Mouse (Mus musculus) WW6 (cell line): ENCODE data around the gene Slc35c1.

Experiments used
- DNase-seq: peaks from one replicate; pipeline ENCODE4 v3.0.0-alpha.2; 2013; ENCODE audit warnings: low read depth, low spot score

Slc35c1 gene

DNA sequence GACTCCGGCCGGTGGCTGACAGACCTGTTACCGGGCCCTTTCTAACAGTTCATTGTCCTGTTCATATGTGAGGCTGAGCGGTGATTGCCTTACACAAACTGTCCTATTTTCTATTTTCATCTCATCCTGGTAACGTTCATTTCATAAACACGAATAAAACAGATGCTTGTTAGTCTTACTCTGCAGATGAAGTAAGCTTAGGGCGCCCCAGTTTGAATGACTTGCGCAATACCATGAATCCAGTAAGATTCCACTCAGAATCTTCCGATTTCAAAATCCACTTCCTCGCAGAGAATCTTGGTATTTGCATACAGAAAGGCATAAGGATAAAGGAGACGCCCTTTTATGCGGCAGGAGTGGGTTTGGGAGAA, 26.0 kb downstream of the Slc35c1 start:
- no peak for DNase-seq

DNA sequence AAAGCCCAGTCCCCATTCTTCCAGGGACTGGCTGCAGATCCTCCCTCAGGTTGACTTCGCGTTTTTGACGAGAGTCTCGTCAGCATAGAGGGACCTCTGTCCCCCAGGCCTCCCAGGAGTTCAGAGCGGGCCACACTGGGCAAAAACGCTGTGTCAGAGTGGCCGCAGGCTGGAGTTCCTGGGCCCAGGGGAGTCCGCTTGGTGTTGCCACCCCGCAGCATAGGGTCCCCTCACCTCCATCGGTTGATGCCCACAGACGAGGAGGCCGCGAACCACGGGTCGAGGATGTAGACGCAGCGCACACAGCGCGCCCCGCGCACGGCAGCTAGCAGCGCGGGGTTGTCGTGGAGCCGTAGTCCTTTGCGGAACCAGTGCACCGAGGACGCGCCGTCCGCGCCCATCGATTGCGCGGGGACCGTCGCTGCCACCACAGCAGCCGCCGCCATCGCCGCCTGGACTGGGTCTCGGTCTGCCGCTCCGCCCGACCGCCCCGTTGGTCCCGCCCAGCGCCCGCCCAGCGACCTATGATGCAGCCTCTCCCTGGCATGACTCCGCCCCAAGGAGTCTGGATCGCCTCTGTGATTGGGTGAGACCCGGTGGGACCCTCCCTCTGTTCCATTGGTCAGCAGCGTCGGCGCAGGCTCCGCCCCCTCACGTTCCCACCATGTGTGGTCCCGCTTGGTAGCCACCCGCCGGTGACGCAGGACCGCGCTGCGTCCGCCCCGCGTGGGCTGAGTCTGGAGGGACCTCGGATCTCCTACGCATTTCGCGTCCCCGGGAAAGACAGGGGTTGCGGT, 26.6 kb downstream of the Slc35c1 start, which contains the start of gene Cry2:
TSS of gene Cry2 (minus strand) at position 466 of the 797 bp plus-strand sequence.
- peak; percentile 94 for DNase-seq

DNA sequence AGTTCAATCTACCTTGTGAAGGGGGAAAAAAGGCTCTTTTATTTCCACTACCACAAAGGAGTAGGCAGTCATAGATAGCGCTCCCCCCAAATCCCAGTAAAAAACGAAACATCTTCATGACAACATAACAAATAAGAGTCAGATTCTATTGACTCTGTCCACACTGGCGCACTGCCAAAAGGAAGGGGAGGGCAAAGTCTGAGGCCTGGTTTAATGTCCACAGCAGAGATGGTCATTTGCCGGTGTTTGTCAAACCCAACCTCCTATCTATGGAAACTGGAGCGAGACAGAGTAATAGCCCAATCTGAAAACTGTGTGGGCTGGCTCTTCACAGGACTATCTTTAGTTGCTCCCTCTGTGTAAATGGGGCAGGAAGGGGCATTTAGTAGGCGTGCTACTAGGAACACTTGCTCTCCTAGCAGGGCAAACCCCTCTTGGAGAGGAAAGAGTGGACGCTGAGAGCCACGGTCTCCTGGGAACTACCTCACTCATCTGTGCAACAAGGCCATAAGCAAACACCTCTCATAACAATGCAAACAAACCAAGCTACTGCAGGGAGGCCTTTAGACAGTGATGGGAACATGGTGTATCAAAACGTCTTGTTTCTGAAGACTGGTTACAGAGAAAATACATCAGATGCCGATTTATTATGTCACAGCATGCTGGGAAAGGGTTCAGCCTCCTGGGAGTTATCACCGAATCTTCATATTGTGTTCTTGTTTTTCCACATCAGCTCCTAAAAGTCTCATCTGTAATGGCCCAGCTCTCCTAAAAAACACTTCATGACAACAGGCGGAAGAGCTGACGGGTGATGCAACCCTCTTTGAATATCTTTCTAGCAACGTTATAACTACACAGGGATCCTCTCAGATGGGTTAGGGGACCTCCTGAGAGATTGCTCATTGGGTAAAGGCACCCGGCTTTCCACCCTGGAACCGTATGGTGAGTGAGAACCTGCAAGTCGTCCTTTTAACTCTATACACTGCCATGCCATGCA, 27.7 kb downstream of the Slc35c1 start:
- DNase-seq: no peak

DNA sequence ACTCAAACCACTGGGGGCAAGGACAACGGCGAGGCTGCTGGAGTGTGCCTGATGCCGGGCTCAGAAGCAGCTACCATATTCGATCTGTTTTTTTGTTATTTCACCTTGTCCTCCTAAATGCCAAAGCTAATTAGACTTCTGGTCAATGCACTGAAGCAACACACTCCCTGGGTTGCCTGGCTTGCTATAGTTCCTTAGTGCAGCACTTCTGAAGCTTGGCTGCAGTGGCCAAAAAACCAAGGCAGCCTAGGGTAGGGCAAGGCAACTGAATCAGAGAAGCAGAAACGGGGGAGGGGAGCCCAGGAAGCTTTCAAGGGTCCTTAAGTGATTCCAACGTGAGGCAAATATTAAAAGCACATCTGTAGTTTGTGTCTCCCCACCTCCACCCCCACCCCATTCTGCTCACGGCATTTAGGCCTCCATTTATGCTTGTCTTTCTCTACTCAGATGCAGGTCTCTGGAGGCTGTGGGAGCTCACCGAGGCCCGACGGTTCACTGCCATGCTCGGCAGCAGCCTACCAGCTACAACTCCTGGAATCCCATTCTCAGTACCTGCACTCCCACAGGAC, 28.6 kb downstream of the Slc35c1 start:
- DNase-seq: no peak

DNA sequence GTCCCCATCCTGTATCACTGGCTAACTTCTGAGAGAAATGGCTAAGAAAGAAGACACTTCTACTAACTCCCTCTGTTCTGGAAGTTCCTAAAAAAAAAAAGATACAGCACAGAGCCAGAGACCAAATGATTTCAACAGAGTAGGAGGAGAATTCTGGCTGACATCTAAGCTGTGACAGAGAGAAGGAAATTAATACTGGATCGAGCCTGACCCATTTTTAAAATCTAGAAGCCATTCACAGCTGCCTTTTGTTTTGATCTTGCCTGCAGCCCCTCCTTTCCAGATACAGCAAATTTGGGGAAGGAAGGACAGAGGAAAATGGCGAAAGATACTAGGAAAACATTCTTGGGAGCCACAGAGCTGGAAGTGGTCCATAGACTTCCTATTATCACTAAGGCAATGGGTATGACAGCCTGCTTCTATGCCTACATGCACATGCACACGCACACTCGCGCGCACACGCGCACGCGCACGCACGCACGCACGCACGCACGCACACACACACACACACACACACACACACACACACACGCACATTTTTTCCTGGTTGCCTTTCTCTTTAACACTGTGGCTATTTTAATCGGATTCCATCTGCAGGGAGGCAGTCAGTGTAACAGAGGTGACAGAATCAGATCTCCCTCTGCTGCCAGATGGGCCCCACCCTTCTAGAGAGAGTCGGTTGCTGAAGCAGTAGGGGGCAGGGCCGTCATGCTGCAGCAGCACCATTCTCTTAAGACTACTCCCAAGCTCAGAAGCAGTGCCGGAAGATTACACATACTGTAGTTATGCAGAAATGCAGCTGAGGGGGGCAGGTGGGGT, 29.4 kb downstream of the Slc35c1 start:
- no peak for DNase-seq

DNA sequence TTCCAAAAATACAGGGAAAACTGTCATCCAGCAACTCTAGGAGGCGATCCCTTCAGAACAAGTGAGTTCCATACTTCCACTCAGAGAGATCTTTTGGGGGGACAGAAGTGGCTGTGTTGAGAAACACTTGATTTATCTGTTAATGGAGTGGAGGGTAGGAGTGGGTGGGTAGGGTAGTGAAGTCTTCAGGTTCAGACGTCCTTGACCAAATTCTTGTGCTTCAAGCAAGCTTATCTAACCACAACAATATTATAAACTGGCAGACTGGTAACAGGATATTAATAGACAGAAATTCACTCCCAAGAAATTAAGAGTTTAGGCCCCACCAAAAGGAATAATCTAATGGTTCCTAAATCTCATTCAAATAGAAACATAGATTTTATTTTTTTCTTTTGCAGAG, 30.2 kb downstream of the Slc35c1 start:
- no peak for DNase-seq

DNA sequence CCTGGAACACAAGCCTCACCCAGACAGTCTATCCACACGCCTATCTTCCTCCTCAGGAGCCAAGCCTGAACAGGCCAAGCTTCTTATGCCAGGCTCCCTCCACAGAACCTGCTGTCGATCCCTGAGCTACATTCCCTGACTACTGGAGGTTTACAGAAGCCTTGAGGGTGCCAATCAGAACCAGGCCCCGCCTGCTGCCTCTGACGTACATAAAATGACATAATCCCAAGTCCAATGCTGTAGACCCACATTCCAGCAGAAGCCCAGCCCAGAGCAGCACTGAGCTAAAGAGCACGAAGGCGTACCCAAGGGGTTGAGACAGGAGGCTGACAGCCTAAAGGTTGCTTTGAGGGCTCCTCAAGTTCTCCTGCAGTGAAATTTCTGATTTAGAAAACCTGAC, 32.5 kb downstream of the Slc35c1 start:
- no peak for DNase-seq

DNA sequence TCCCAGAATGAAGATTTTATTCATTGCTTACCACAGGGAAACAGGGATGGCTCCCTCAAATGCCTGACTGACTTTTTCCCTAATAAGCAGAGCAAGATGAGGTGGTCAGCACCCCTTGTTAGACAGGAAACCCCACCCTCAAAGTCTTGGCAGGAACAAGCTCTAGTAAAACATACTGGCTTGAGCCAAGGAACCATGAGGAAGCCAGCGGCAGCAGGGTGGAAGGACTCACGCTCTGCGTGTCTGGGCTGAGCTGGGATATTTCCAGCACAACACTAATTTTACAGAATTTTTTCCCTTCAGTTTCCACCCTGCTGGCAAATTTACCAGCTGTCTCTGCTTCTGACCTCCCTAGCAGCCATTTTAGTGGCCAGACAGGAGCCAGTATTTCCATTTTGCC, 33.9 kb downstream of the Slc35c1 start:
- DNase-seq: no peak

DNA sequence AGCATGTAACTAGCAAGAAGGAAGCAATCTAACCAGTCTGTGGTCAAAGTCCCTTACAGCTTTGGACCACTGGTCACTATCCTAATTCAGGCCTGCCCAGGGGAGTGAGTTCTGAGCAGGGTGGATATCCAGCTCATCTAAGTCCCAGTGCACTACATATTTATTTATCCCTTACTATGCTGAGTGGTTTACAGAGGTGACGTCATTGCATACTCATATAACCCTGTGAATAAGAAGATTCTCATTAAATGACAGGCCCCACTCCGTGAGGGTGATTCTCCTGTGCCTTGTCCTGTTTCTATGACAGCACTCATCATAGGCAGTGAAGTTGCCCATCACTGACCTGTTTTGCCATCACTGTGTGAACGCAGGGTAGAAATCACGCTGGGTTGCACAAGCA, 35.0 kb downstream of the Slc35c1 start:
- DNase-seq: no peak

DNA sequence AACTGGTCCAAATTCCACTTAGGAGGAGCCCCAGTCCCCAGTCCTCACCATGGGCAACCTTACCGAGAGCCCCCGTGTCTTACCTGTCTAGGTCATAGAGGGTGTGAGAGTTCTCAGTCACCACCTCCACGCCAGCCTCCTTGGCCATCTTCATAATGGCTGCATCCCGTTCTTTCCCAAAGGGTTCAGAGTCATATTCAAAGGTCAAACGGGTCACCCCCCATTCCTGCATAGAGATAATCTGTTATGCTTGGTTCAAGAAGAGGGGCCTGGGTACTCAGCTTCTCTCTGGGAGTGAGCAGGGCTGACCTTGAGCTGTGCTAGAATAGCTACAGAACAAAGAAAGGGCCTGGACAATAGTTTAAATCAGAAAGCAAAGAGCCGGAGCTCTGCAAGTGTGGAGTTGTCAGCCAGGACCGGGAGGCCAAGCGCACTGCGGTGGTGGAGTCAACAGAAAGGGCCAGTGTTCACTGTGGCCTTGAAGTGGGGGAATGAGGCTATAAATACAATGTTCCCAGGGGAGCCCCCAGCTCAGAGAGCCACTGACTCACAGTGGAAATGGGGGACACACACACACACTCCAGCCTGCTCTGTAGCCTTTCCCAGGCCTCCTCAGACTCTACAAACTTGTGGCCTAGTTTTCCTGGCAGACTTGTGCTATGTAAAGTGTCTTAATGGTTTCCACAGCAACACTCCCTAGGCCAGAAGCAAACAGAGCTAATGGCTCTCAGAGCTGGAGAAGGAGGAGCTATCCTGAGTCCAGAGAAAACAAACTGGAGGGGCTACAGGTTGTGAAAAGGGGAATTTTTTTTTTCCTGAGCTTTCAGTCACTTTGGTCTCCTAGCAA, 35.7 kb downstream of the Slc35c1 start:
- no peak for DNase-seq

DNA sequence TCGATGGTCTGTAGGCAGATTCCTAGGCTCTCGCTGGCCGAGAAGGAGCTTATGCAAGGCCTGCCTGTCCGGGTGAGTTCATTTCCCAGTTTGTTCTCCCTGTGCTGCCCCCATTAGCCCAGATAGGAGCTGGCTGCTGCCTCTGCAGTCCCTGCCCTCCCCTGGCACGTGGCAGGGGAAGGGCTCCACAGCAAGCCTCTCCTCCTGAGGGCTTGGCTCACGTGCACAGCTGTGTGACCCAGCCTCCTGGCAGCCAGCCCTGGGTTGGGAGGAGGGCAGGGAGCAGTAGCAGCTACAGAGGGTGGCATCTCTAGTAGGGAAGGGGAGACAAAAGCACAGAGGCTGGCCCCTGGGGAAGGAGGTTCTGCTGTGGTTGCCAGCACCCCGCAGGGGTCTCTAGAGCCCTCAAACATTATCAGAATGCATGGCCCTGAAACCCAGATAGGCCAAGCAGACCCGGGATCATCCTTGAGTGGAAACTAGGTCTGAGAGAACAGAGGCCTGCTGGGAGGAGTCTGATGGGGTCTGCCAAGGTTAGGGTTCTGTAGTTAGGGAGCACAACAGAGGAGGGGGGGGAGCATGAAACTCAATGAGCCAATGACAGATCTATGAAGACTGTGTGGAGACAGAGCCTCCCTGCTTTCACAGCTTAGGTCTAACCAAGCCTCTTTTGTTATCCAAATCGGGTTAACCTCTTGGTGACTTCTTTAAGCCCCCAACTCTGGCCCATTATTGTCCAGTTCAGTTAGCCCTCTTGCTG, 36.5 kb downstream of the Slc35c1 start:
- no peak for DNase-seq

DNA sequence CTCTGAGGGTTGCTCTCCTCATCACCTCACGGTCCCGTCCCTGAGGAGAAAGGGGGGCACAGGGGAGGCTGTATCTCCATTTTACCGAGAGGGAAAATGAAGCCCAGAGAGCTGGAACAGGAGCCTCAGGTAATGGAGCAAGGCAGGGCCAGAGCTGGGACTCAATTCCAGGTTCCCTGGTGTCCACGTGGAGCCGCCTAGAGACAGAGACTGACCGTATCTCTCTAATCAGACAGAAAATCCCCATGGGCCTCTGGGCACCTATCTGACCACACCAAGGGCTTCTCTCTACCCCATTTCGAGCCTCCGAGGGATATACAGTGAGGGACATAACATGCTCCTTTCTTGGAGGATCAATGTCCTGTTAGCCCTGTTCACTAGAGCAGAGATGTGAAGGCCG, 37.2 kb downstream of the Slc35c1 start:
- DNase-seq: no peak

DNA sequence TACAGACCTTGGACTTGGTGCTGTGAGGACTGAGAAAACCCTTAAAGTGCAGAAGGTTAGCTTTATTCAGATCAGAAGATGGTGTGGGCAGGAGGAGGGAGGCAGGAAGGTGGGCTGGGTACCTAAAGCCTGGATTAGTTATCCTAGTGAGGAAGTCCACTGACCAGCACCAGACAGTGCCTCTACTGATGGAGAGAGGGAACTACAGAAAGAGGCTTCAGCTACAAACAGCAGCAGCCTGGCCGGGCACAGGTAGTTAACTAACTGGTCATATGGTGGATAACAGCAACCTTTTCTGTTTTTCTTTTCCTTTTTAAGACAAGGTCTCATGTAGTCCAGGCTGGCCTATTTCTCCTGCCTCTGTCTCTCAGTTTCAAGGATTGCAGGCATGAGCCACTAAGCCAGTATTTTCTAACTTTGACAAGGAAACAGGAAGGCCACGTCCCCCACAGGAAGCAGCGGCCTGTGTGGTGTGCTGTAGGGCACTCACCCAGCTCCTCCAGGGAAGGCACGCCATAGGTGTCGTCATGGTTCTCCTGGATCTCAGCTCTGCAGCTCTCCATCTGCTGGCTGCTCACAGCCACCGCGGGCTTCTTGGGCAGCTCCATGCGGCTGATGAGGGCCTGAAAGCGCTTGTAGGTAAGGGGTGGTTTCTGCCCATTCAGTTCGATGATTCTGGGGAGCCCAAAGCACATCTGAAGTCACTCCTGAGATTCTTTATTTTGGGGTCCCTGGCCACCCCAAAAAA, 37.8 kb downstream of the Slc35c1 start:
- DNase-seq: no peak

DNA sequence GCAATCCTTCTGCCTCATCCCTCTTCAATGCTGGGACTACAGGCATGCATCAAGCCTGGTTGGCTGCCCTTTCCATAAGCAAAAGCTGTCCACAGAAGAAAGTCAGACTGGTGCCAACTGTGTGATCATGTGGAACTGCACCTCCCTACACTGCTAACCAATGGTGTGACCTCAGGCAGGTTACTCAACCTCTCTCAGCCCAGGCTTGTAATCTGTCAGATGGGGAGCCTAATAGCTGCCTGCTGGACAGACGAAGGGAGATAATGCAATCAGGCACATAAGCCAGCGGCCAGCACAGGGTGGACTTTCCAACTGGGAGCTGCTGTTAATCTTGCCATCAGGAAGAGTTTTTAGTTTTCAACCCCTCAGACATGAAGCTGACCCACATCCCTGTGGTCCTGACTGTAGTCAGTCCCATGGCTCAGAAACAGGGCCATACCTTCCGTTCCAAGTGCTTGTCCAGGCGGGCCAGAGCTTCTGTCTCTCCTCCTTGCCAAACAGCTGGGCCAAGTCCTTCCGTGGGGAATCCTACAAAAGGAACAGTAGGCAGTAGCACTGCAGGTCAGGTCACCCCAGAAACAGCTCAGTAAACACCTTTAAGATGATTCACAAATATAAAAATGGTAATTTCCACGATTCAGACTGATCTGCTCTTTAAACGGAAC, 38.5 kb downstream of the Slc35c1 start:
- no peak for DNase-seq

DNA sequence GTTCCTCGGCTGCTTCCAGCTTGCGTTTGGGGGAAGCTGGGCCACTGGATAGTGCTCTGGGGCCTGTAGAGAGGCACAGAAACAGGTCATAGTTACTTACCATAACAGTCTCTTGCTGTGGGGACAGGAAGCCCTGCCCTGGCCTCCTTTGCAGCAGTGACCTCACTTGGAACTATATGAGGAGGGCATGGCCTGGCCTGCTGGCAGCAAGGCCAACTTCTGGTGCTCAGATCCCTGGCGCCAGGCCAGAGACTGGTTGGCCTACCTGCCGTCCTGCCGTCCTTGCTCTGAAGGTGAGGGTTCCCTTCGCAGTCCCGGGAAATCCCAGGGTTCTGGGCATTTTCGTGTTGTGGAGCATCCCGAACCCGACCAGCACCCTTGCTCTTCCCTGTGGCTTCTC, 48.6 kb downstream of the Slc35c1 start:
- DNase-seq: no peak

DNA sequence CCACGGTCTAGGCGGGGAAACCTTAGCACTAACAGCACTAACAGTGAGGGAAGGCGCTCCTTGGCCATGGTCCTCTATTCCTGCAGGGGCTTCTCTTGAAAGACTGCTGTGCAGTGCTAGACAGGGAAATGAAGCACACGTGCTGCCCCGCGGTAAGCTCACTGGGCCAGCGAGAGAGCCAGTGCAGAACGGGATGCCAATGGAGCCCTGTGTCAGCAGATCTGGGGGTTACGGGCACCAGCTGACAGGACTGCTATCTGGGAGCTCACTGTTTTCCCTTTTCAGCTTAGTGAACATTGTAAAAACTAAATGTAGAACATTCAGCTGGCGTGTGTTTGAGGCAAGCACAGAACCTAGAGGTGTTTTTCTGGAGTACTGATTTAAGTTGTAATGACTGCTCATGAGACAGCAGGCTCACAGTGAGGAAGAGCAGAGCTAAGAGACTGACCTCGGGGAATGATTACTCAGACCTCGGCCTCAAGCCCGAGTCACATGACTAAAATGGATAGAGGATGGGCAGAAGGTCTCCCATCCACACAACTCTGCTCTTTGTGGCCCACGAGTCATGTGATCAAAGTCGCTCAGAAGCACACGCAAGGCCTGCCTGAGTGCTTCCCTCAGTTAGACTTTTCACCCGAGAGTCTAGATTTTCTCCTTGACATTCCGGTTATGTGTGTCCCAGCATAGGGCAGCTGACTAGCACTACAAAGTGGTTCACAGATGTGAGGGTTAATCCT, 51.9 kb downstream of the Slc35c1 start:
- DNase-seq: no peak

DNA sequence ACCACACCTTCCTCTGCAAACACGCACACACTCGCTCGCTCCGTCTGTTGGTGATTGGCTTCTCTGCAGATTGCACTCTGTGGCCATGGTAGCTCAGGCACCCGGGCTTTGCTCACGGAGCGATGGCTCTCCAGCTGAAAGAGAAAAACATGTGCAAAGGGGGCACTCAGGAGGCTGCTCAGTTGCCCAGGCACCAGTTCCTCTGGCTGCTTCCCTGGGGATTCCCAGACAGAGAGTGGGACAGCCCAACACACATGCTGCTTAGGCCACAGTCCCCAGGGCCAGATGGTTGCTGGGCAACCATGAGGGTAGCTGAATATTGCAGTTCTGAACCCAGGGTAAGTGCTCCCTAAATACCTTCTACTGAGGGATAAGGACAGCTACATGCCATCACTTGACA, 54.7 kb downstream of the Slc35c1 start:
- DNase-seq: no peak

DNA sequence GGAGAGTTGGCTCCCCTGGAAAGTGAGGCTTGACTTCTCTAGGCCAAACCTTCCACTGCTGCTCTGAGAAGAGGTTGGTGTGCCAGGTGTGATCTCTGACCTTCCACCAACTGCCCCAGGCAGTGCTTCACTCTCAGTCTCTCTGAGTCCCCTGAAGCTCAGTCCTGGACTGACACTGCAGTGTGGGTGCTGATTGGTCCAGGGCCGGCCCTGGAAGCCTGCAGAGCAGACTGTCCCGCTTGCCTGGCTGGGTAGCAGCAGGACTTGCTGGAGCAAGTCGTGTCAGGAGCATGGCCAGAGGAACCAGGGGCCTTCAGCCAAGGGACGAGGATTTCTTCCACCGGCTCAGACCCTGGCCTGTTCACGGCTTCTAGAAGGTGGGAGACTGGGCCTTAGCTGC, 55.6 kb downstream of the Slc35c1 start:
- DNase-seq: no peak
